Mouse (Mus musculus) intestine, embryonic 16.5 days (tissue): ENCODE data around the gene Hoxb7. TPM values are rescaled to one million over a fixed set of nuclear protein-coding genes. Genes with fewer than 3 reads are reported as not detected.

Source experiments
- ATAC-seq: fragments of 200-750 bp; cut with Nextera tagmentation; 2 replicates; pipeline ENCODE4 v1.8.0; 2017; ENCODE audit warnings: moderate TSS enrichment, moderate library complexity
- H3K27ac ChIP-seq: fragments of 300-500 bp; sonication (generic); 2 replicates; pipeline ENCODE4 v1.5.1; 2014; ENCODE audit warnings: mild to moderate bottlenecking, low read length
- H3K27me3 ChIP-seq: fragments of 300-500 bp; sonication (generic); replicated peaks from 2 replicates; pipeline ENCODE4 v1.6.1; 2014; ENCODE audit warnings: low read length, control low read depth, mixed read lengths; ENCODE audit not compliant: control insufficient read depth, insufficient read depth
- H3K36me3 ChIP-seq: fragments of 300-500 bp; sonication (generic); 2 replicates; pipeline ENCODE4 v1.6.1; 2014; ENCODE audit warnings: low read length, control low read depth; ENCODE audit not compliant: control insufficient read depth, insufficient read depth
- H3K4me1 ChIP-seq: fragments of 300-500 bp; sonication (generic); 2 replicates; pipeline ENCODE4 v1.6.1; 2014; ENCODE audit warnings: low read length, control low read depth, mixed read lengths; ENCODE audit not compliant: control insufficient read depth, insufficient read depth
- H3K4me2 ChIP-seq: fragments of 300-500 bp; sonication (generic); 2 replicates; pipeline ENCODE4 v1.6.1; 2014; ENCODE audit warnings: low read depth, low read length, control low read depth
- H3K4me3 ChIP-seq: fragments of 300-500 bp; sonication (generic); 2 replicates; pipeline ENCODE4 v1.5.1; 2014; ENCODE audit warnings: mild to moderate bottlenecking, low read length
- H3K9ac ChIP-seq: fragments of 300-500 bp; sonication (generic); 2 replicates; pipeline ENCODE4 v1.6.1; 2014; ENCODE audit warnings: low read depth, low read length
- H3K9me3 ChIP-seq: fragments of 300-500 bp; sonication (generic); 2 replicates; pipeline ENCODE4 v1.6.1; 2016; ENCODE audit warnings: low read length, control low read depth; ENCODE audit not compliant: control insufficient read depth
- WGBS: fragments of 180-500 bp; shearing (Covaris S2); extraction: QIAGEN DNeasy Blood & Tissue Kit; methylation state at CpG from one replicate; pipeline ENCODE4 v1.1.7; 2014; 5-methylcytosine and 5-hydroxymethylcytosine counted together
- polyA plus RNA-seq: library from polyadenylated mRNA; unstranded; fragments of >200 nt; fragmentation: Nextera tagmentation; extraction: Ambion mirVana; gene quantifications from 2 replicates; pipeline ENCODE4 v1.2.1, GENCODE M21; 2015

Hoxb7 gene
- polyA plus RNA-seq, 1 experiment from 2014 or later, result 10.0 TPM

DNA sequence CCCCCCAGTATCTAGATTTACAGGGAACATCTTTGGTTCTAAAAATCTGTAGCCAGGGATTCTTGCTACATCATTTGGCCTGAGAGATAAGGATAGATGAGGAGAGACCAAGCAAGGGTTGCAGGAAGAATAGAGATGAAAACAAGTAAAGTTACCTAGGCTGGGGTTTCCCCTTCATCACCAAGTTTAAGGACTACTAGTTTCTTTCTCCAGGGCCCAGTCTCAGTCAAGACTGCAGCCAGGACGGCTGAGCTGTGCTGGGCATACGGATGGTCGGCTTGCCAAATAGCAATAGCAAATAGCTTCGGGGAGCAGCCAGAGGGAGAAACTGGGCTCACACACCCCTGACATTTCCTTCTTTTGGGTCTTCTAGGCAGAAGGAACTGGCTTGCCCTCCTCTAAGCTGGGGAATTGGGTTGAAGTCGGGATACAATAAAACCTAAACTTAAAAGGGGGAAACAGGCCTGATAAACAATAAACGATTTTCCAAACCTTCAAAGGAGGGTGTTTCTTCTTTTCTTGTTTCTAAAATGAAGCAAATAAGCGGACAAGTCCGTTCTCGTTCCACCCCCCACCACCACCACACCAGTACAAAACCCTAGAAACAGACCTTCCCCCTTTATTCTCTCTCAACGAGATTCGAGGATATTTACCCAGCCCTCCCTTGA lies 11.7 kb downstream of the Hoxb7 start:
- Histone ChIP-seq H3K4me3 (peak overlapping the region; percentile 60), H3K27me3 (peaks cover 48% of the 10 kb centered on the region), H3K27ac (no peak overlapping the region), H3K4me1 (peaks cover 25% of the 10 kb centered on the region), H3K9me3 (no peaks in the 10 kb centered on the region), H3K4me2 (peak overlapping the region; percentile 78), H3K9ac (no peak overlapping the region), H3K36me3 (no peaks in the 10 kb centered on the region)
- 30% methylated on average over 11 of the region's 11 CpGs for WGBS
- ATAC-seq, result no peak

DNA sequence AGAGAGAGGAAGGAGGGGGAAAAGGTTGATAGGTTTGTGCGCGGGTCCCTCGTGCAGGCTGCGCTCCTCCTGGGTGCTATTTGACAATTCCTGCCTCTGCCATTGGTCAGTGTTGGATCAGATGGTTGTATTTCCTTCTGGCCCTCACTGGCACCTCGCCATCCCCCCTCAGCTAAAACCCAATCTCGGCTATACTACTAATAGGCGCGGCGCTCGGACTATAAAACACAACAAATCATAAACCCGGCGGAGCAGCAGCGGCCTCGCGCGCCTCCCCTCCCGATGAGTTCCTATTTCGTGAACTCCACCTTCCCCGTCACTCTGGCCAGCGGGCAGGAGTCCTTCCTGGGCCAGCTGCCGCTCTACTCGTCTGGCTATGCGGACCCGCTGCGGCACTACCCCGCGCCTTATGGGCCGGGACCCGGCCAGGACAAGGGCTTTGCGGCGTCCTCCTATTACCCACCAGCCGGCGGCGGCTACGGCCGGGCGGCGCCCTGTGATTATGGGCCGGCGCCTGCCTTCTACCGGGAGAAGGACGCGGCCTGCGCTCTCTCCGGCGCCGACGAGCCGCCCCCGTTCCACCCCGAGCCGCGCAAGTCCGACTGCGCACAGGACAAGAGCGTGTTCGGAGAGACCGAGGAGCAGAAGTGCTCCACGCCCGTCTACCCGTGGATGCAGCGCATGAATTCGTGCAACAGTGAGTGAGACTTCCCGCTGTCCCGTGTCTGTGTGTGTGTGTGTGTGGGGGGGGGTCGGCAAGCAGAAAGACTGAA lies 12.7 kb downstream of the Hoxb7 start:
- H3K4me3 ChIP-seq, result peak overlapping the region; percentile 60
- H3K4me1 ChIP-seq, result peaks cover 28% of the 10 kb centered on the region
- peak overlapping the region; percentile 78 for H3K4me2 ChIP-seq
- H3K9ac ChIP-seq, result peak overlapping the region; percentile 81
- peak; percentile 29; the same call in 1 of the 2 replicates for ATAC-seq
- H3K27me3 ChIP-seq, result peaks cover 46% of the 10 kb centered on the region
- no peaks in the 10 kb centered on the region for H3K9me3 ChIP-seq
- WGBS, result under 1% methylated on average over 66 of the region's 66 CpGs
- H3K27ac ChIP-seq, result peak overlapping the region; percentile 77
- H3K36me3 ChIP-seq, result no peaks in the 10 kb centered on the region

DNA sequence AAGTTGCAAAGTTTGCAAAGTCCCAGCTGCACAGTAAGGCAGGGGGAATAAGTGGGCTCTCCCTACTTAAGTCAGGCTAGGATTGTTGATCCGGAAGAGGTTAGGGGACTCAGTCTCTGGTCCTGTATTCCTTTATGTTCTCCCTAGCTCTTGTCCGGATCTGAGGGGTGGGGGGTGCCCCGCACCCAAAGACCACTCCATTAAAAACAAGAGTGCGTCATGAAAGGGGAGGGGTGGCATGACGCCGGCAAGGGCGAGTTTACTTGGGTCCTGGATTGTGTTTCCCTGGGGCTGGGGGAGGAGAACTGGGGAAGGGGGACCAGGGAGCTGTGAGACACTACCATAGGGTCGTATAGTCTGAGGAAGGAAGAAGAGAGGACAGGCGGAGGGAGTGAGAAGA lies 13.4 kb downstream of the Hoxb7 start:
- no peak for ATAC-seq

DNA sequence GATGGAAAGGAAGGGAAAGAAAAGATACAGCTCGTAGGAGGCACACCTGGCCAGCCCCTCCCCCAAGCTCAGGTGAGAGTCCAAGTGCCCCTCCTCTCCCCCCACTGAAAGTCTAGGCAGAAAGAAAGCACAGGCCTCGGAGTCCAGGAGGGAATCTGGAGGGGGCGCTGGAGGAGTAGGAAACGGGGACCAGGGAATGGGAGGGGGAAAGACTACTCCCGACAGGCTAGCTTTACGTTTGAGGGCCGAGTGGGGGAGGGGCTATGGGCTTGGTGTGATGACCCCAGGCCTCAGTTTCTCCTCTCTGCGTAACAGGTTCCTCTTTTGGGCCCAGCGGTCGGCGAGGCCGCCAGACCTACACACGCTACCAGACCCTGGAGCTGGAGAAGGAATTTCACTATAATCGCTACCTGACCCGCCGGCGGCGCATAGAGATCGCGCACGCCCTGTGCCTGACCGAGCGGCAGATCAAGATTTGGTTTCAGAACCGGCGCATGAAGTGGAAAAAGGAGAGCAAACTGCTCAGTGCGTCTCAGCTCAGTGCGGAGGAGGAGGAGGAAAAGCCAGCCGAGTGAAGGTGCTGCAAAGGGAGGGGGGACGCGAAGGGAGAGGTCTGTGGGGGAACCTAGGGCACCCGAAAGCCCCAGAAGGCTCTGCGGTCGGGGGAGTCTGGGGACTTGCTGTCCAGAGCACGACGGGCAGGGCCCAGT lies 14.1 kb downstream of the Hoxb7 start:
- WGBS, result 14% methylated on average over 35 of the region's 35 CpGs
- no peak for ATAC-seq
- Histone ChIP-seq H3K27ac (peak overlapping the region; percentile 44; the same call in 1 of the 2 replicates), H3K27me3 (peaks cover 46% of the 10 kb centered on the region), H3K9me3 (no peaks in the 10 kb centered on the region), H3K9ac (peak overlapping the region; percentile 81), H3K36me3 (no peaks in the 10 kb centered on the region), H3K4me1 (peaks cover 27% of the 10 kb centered on the region), H3K4me3 (peak overlapping the region; percentile 60), H3K4me2 (peak overlapping the region; percentile 78)

More for the DNA sequence above, 13.4 kb downstream of the Hoxb7 start:
- H3K9me3 ChIP-seq, result no peaks in the 10 kb centered on the region
- peak overlapping the region; percentile 60 for H3K4me3 ChIP-seq
- peaks cover 28% of the 10 kb centered on the region for H3K4me1 ChIP-seq
- peak overlapping the region; percentile 78 for H3K4me2 ChIP-seq
- no peaks in the 10 kb centered on the region for H3K36me3 ChIP-seq
- no peak overlapping the region for H3K27ac ChIP-seq
- 6% methylated on average over 9 of the region's 9 CpGs for WGBS
- H3K9ac ChIP-seq, result peak overlapping the region; percentile 81
- peaks cover 46% of the 10 kb centered on the region for H3K27me3 ChIP-seq

DNA sequence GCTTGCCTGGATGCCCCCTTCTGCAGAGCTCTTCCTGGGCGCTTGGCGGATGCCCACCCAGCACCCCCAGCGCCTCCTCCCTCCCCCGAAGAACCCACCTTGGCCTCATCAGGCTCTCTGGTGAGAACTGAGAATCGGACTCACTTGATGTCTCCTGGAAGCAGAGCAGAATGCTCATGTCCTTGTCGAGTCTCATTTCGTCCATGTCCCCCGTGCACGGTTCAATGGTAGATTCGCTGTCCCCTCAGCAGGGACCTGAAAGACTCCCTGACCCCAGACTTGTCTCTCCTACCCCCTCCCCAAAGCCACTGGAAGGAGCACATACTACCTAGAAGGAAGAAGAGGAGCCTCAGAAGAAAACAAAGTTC lies 14.6 kb downstream of the Hoxb7 start:
- WGBS, result 38% methylated on average over 10 of the region's 10 CpGs
- peaks cover 46% of the 10 kb centered on the region for H3K27me3 ChIP-seq

DNA sequence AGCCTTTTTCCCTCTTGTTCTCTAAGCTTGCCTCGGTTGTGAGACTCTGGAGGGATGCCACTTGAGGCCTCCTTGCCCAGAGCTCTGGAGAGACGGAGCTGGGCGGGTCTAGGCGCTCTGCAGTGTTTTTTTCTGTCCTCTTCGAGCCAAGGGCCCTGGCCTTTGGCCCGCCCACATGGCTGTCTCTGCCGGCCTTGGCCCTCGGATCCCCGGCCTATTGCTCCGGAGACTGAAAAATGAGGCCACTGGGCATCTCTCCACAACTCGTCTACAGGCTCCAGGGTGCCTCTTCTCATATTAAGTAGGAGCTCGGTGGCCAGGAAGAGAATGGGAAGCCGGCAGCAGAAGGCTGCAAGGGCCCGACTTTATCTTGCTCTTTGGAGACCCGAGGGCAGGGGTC lies 15.4 kb downstream of the Hoxb7 start:
- H3K9ac ChIP-seq, result peak overlapping the region; percentile 46
- peak overlapping the region; percentile 19 for H3K4me3 ChIP-seq
- peaks cover 29% of the 10 kb centered on the region for H3K4me1 ChIP-seq
- ATAC-seq, result no peak
- no peaks in the 10 kb centered on the region for H3K9me3 ChIP-seq
- H3K27ac ChIP-seq, result peak overlapping the region; percentile 46
- H3K4me2 ChIP-seq, result peak overlapping the region; percentile 79
- no peaks in the 10 kb centered on the region for H3K36me3 ChIP-seq
- peaks cover 41% of the 10 kb centered on the region for H3K27me3 ChIP-seq
- WGBS, result 19% methylated on average over 15 of the region's 15 CpGs

More for the DNA sequence above, 14.6 kb downstream of the Hoxb7 start:
- Histone ChIP-seq H3K4me3 (peak overlapping the region; percentile 60), H3K36me3 (no peaks in the 10 kb centered on the region), H3K9ac (peak overlapping the region; percentile 81), H3K4me1 (peaks cover 27% of the 10 kb centered on the region), H3K9me3 (no peaks in the 10 kb centered on the region), H3K4me2 (peak overlapping the region; percentile 78), H3K27ac (peak overlapping the region; percentile 44; the same call in 1 of the 2 replicates)
- no peak for ATAC-seq

DNA sequence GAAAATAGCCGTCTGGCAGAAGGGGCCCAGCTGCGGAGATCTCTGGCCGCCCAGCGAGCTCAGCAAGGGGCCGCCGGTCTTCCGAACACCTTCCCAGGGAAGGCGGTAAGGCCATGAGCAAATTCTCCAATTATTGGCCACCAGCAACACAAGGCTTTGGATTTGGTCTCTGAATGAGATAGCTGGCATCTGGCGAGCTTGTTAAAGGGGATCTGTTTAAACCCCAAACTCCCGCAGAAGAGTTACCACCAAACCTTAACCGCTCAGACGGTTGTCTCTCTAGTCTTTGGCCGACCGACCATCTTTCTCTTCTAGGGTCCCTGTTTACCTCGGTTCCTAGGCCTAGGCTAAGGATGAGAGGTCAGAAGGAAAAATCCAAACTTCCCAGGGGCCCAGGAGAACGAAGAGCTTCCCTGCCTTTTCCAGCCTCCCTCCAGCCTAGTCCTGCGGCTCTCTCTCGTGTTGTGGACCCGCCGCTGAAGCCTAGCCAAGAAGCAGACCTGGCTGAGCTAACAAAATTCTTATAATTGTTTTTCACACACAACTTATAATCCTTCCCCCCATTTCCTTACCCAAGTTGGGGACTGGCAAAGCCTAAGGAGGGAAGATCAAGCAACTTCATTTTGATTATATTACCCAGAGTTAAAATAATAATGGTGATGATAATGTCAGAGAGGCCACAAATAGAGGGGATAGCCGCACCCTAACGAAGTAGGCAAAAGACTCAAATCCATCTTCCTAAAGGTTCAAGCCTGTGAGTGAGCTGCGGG lies 16.1 kb downstream of the Hoxb7 start:
- peaks cover 24% of the 10 kb centered on the region for H3K4me1 ChIP-seq
- peak overlapping the region; percentile 46 for H3K9ac ChIP-seq
- H3K4me3 ChIP-seq, result peak overlapping the region; percentile 50; the same call in 1 of the 2 replicates
- no peaks in the 10 kb centered on the region for H3K36me3 ChIP-seq
- ATAC-seq, result no peak
- peaks cover 35% of the 10 kb centered on the region for H3K27me3 ChIP-seq
- H3K9me3 ChIP-seq, result no peaks in the 10 kb centered on the region
- H3K27ac ChIP-seq, result peak overlapping the region; percentile 46
- H3K4me2 ChIP-seq, result peak overlapping the region; percentile 79
- 22% methylated on average over 23 of the region's 23 CpGs for WGBS

DNA sequence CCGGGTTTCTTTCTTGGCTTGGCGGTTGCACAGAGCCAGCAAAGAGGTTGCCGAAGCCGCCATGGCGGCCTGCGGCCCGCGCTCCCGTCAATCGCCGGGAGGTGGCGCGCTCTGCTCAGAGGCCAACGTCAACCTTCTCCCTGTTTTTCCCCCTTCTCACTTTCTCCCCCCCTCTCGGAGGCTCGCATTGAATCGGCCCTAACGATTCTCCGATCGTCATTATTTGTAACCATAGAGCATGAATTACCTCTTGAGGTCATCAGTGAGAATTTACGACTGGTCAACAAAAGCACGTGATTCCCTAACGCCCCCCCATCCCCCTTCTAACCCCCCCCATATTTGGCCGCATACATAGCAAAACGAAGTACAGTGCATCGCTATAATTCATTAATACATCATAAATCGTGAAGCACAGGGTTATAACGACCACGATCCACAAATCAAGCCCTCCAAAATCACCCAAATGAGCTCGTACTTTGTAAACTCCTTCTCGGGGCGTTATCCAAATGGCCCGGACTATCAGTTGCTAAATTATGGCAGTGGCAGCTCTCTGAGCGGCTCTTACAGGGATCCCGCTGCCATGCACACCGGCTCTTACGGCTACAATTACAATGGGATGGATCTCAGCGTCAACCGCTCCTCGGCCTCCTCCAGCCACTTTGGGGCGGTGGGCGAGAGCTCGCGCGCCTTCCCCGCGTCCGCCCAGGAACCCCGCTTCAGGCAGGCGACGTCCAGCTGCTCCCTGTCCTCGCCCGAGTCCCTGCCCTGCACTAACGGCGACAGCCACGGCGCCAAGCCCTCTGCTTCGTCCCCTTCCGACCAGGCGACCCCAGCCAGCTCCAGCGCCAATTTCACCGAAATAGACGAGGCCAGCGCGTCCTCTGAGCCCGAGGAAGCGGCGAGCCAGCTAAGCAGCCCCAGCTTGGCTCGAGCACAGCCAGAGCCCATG lies 17.0 kb downstream of the Hoxb7 start, which contains the start of gene Hoxb5:
Hoxb5 (plus strand) TSS at position 186 of the 949 bp plus-strand sequence.
- Histone ChIP-seq H3K4me2 (peak within 1 kb of the TSS; percentile 79), H3K9ac (peak within 1 kb of the TSS; percentile 81), H3K36me3 (no peaks in the 10 kb centered on the region), H3K4me1 (peaks cover 21% of the 10 kb centered on the region), H3K4me3 (peak within 1 kb of the TSS; percentile 50), H3K9me3 (no peaks in the 10 kb centered on the region), H3K27ac (peak within 1 kb of the TSS; percentile 93), H3K27me3 (peaks cover 27% of the 10 kb centered on the region)
- ATAC-seq, result peak; percentile 39
- 3% methylated on average over 69 of the region's 69 CpGs for WGBS
